Mouse (Mus musculus) hindlimb bud, embryonic 11.5 days (tissue): ENCODE data around the gene Scn4a.
"Not testable (repeated sequence)": the region's sequence is repeated elsewhere in the genome, so short reads cannot be mapped to it uniquely, and the experiment has no call there.

ENCODE experiments used
- DNase-seq: peaks from one replicate; pipeline ENCODE4 v3.0.0-alpha.2; 2012; ENCODE audit warnings: low read depth, low spot score; ENCODE audit errors: extremely low spot score

Gene Scn4a

DNA sequence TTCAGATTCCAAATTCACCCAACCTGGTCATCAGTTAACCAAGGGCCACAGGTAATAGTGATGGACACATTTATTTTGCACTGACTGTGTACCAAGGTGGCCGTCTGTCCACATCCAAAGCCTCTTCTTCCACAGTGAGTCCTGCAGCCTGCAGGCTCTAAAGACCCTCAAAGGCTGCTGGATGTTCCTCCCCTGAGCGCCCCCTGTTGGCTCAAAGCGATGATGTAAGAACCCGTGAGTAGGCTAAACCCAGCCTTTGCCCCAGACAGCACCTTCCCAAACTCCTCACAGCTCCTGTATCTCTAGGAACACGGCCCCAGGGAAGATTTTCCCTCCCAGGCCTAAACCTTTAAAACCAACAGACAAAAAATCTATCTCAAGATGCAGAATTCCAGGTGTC, 6.3 kb upstream of the Scn4a start:
- no peak for DNase-seq

DNA sequence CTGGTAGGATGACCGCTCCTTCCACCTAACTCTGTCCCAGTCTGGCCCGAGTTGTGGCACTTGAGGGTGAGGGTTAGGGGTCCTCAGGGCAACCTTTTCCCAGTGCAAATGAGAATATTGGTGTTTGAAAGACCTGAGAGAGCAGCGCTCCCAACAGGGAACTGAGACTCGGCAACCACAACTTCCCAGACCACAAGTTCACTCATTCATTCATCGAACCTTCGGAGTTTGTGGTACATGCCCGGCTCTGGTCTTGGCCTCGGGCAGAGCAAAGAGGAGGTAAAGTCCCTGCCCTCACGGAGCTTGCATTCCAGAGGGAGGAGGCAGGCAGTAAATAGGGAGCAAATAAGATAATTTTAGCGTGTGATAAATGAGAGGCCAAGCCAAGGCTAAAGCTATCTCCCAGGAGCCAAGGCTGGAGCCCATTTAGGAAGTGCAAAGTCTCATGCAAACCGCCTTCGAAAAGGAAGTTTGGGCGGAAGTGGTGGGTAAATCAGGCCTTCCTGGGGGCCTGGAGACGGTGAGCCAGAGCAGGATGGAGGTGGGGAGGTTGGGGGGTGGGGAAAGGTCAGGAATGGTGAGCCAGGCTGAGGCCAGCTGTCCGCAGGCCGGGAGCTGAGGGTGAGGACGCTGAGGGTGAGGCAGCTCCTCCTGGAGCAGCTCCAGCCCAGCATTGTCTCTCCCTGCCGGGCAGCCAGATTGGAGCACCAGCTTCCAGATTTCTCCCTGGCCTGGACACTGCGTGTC, 2.5 kb upstream of the Scn4a start:
- DNase-seq = no peak

DNA sequence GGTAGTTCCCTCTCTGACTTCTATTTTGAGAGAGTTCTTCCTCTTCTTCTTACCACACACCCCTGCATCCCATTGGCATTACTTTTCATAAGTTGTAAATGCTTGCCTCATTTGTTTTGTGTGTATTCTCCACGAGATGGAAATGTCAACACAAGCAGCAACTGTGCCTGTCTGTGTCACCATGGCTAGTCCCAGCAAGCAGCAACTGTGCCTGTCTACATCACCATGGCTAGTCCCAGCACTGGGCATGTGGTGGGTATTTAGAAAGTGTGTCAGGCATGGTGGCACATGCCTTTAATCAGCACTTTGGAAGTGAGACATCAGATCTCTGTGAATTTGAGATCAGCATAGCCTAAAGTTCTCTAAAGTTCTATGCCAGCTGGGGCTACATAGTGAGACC, 1.1 kb upstream of the Scn4a start:
- DNase-seq = no peak

DNA sequence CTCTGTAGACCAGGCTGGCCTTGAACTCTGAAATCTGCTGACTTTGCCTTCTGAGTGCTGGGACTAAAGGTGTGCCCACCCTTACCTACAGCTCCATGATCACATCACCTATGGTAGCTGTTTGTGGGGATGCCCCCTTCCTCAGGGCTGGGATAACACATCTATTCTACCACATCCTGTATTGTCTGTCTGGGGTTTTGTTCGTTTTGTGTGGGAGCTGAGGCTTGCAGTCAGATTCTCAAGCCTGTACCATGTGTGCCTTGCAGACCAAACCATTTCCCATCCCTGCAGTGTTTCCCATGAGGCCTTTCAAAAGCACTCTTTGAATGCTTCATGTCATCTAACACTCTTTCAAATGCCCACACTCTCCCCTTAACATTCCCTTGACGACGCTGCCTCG, 1.1 kb downstream of the Scn4a start:
- no peak for DNase-seq

DNA sequence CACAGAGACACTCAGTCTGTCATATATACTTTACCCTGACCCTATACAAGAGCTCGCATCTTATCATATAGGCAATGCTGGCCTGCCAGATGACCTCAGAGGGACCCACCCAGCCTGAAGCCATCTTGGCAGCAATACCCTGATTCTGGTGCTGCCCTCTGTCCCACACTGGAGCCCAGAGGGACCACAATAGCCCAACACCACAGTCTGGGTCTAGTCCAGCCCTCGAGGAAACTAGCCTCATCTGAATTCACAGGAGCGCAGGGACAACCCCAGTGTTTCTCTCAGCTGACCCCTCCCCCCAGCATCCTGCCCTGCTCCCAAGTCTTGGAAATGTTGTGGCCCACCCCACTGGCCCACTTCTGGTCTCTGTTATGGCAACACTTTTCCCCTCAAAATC, 1.8 kb downstream of the Scn4a start:
- DNase-seq = no peak

DNA sequence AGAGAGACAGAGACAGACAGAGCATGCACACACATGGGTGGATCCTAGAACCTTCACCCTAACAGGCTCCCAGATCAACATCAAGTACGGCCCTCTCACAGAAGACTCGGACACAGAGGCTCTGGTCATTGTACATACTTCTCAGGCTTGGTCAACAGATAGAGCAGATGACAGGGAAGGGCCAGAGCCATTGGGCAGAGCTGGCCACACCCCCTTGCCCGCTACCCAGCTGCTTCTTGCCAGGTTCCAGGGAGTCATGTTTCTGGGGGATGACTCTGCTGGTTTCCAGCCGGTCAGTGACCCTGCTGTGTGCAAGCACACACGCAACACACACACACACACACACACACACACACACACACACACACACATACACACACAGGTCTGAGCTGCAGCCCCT, 2.2 kb downstream of the Scn4a start:
- DNase-seq = no peak

DNA sequence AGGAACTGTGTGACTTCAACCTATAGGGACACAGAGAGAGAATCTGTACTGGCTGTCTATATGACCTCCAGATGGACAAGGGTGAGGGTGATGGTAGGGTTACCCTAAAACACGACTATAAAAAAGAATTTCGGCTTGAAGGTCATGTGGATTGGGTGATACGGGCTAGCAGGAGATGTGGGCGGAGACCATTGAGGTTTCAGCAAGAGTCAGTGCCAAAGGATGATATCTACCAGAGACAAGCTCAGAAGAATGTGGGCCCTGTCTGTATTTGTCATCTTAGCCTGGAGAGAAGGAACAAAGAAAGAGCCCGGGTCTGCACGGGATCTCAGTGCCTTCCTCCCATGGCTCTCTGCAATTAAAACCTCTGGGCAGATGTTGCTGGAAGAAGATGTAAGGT, 3.3 kb downstream of the Scn4a start:
- no peak for DNase-seq

DNA sequence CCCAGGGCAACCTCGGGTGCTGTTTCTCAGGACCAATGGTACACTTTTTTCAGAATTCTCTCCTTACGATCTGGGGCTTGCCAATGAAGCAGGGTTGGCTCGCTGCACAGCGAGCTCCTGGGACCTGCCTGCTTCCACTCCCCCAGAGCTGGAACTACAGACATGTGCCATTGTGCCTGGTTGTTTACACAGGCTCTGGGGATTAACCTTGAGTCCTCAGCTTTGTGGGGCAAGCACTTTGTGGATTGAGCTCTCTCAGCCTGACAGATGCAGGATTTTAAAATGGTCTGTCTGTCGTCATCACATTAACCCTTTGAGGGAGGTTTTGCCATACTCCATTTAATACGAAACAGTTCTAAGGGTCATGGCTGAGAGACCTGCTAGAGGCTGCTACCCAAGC, 8.2 kb downstream of the Scn4a start:
- no peak for DNase-seq

DNA sequence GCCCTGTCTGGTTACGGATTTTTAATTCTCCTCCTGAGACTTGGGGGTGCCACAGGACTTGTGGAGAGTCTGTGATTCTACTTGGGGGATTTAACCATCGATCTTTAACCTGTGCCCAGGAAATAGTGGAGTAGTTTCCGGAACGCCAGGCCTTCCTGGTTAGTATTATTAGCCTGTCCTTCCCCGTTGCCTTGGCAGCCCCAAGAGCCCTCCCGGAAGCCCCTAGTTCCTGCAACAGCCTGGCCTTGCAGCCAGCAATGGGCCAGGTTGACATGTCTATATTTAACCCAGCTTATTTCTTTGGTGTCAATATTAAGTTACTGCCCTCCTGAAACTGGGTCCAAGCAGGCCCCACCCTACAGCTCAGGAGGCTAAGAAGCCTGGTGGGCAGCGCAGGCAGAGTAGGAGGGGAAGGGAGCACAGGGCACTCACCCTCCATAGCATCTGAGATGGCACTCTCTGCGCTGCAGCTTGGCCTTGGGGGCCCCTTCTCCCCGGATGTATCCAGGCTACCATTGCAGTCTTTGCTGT, 12.0 kb downstream of the Scn4a start:
- no peak for DNase-seq

DNA sequence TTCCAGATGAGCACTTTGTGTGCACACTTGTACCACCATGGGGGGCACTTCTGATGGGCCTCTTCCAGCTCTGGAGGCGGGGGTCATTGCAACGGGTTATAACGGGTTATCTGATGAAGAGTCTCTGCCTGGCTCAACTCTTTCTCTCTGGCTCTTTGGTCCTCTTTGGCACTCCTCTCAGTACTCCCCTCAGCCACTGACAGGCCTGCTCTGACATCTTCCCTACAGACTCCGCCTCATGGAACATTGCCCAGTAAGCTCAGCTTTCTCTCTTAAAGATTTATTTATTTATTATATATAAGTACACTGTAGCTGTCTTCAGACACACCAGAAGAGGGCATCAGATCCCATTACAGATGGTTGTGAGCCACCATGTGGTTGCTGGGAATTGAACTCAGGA, 13.8 kb downstream of the Scn4a start:
- not testable (repeated sequence) for DNase-seq

DNA sequence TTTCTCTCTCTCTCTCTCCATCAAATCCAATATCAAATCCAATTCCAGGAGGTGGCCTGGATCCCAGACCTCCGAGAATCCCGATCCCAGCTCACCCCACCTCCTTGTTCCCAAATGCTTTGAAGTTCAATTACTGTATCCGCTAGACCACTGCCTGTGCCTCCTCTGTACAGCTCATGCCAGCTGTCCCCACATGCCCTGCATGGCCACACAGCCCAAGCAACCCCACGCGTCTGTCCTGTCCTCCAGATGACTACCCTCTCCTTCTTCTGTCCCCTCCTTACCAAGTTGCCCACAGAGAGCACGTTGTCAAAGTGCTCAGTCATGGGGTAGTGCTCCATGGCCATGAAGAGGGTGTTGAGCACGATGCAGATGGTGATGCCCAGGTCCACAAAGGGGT, 14.2 kb downstream of the Scn4a start:
- DNase-seq = no peak

DNA sequence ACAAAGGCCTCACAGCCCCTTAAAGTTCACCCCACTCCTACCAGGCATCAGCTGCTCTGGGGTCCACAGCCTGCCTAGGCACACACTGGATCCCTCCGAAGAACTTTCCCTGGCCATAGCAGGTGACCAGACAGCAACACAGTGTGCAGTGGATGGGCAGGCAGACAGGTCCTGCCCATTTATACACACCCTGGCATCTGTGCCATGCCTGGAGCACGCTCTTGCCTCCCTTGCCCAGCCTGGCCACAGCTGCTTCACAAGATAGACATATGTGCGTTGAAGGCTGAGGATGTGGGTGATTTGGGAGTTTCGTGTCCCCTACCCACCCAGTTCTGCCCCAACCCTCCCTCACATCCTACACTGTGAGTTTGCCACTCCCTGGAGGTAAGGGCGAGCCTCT, 15.1 kb downstream of the Scn4a start:
- DNase-seq = no peak

DNA sequence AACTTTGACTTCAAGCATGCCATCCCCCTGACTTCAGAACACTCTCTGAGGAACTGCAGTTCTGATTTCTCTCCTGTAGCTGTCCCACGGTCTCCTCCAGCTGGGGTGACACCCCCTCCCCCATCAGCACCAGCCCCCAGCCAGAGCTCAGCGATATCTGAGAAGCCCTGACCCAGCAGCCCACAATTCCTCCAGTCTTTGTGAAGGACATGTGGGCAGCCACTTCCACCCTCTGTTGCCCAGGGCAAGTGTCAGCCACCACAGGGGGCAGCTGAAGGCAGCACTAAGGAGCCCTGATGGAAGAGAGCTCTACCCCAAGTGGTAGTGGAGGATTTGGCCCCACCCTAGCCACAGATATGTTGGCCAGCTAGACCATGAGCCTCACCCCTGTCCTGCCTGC, 19.0 kb downstream of the Scn4a start:
- DNase-seq = no peak

DNA sequence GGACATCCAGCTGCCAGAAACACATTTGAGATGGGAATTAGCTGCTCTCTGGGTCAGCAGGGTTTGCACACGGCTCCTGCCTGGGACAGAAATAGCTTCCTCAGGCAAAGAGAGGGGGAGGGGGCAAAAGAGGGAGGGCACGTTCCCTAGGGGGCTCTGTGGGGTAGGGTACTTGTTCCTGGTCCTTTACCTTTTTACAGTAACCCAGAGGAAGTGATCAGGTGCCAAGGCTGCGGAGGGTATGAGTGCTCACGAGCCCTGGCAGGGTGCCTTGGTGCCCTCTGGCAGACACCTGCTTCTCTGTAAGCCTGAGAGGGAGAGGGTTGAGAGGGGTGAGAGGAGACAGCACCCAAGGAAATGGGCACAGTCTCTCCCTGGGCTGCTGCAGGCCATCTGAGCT, 20.6 kb downstream of the Scn4a start:
- DNase-seq = no peak

DNA sequence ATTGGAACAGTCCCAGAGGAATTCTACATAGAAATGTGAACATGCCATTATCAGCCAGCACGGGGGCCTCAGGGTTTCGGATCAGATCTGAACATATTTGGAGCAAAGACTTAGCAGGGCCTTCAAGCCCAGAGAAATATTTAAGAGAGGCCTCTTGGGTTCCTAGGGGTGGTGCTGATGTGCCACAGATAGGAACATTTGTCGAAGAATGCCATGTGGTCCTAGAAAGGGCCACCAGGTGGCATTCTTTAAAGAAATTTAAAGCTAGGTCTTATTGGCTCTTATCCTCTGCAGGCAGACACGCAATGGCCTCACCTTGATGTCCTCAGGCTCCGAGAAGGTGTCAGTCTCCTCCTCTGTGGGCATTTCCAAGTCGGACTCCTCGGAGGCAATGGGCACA, 23.4 kb downstream of the Scn4a start:
- DNase-seq = no peak

DNA sequence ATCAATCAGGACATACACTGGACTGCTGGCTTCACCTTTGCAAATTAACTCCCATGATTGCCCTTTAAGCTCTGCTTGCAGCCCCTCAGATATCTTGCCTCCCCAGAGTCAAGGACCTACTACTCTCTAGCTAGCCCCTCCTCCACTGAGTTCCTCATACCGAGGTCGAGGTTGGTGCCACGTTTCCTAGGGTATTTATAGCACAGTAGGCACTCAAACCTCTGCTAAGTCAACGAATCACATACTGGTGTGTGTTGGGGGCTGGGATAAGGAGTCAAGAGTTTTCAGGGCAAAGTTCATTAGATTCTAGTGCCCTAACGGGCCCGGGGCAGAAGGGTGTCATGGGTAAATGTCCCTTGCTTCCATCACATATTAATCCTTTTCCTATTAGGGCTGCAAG, 24.0 kb downstream of the Scn4a start:
- DNase-seq = no peak

DNA sequence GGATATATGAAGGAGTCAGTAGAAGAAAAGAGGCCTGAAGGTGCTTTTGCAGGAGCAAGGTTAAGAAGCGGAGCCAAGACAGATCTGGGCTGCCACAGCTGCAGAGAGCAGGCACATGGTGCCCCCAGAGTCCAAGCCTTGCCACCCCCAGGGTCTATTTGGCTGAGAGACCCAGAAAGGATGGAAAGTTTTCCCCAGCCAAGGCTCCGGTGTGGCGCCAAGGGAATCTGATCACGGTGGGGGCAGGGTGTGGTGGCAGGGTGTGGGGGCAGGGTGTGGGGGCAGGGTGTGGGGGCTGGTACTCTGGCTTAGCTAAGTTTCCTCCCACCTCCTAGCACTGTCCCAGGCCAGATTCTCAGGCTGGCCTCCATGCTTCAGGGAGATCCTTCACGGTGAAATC, 24.6 kb downstream of the Scn4a start:
- no peak for DNase-seq

DNA sequence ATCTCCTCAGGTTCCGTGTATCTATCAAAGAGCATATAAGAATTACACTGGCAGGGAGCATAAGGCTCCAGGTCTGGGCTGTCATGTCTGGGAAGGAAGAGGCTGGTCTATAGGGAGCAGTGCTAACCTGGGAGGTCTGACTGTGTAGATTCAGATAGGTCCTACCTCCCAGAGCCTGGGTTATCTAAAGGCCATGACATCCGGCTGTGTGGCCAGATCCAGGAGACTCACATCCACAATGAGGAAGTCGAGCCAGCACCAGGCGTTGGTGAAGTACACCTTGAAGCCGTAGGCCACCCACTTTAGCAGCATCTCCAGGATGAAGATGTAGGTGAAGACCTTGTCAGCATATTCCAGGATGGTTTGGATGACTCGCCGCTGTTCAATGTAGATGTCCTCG, 26.6 kb downstream of the Scn4a start:
- DNase-seq = no peak

DNA sequence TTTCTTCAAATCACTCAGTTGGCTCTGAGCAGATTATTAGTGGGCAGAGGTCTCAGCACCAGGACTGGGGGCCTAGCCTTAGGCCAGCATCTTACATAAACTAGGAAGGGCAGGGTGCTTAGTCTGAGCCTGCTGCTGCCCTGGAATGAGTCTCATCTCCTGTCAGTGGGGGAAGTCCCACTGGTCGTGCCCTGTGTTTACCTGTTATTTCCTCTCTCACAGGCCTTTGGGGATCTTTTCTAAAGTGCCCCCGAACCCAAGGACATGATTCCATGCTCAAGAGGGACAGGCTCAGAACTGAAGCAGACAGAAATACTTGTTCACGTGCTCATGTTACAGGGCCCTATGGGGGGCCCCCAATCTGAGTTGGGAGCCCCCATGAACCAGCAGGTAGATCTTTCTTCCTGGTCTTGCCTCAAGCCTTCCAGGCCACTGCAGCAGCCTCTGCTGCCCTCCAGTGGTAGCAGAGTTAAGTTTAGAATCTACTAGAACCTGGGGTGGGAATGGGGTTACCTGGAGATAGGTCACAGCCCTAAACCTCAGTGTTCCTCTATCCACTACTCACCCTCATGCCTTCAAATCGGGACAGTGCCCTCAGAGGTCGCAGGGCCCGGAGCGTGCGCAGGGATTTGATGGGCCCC, 27.4 kb downstream of the Scn4a start:
- no peak for DNase-seq

DNA sequence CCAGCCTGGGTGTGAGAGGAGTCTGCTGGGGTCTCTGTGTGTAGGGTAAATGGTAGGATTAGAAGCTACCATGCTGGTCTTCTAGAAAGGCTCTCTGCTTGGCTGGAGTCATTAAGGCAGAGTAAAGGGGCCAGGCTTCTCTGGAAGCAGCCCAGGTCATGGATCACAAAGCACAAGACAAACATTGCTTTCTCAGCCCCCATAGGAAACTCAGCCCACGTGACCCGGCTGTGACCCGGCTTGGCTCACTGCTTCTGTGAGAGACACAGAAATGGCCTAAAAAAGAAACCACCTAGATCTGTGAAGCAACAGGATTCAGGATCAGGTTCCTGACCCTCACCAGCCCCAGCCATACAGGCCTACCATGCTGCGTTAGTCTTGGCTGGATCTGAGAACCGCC, 28.2 kb downstream of the Scn4a start:
- no peak for DNase-seq

DNA sequence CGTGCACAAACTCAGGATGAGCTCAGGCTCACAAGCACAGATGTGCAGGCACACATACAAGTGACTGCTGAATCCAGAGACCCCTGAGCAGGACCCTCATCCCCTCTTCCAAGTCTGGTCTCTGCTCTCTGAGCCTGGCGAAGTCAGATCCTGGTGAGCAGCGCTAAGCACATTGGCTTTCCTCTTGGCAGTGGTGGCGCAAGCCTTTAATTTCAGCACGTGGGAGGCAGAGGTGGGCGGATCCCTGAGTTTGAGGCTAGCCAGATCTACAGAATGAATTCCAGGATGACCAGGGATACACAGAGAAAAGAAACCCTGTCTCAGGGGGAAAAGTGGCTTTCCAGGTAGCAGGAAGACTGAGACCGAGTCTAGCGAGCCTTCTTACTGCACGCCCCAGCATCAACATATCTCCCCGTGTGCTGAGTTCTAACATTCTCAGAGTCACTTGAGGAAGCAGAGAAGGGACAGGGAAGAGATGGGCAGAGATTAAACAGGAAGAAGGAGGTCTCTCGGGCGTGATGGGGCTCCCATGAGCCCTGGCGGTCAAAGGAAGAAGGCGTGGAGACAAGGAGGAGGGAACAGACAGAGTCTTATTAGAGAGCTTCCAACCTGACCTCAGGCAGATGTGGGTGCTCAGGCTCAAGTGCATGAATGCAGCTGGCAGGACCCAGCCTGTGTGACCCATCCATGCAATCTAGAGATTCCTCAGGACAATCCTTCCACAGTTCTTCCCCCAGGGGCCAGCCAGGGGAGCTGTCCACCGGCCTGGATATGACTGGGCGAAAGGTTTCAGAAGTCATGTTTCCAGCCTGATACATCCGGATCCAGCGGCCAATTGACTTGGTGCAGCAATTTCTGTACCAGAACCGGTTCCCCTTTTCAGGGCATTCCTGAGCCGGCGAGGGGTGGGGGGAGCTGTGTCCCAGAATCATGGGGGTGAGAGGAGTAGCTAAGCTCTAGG, 34.4 kb downstream of the Scn4a start:
- no peak for DNase-seq

DNA sequence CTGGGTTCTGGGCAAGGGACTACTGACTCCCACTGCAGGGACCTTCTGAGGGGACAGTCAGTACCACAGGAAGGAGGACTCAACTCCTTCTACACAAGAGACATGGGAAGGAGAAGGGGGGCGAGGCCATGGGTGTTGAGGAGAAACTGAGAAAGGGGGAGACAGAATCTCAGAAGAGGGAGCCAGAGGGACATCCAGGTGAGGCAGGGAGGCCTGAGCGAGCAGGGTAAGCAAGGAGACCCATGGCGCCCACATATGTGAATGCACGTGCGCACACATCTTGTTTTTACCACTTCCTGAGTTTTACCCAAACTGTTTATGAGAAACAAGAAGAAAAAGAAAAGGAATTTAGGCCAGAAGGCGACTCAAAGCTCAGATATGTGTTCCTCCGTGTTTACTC, 35.3 kb downstream of the Scn4a start:
- no peak for DNase-seq
